Mouse (Mus musculus): ENCODE measurements around the gene Hydin. TPM values are rescaled to one million over a fixed set of nuclear protein-coding genes. Genes with fewer than 3 reads are reported as not detected.
"Not testable (repeated sequence)": the region's sequence is repeated elsewhere in the genome, so short reads cannot be mapped to it uniquely, and the experiment has no call there.

Gene Hydin
- total and polyA plus RNA-seq, 3 experiments: 0.05 to 0.21 (median 0.10) TPM

GRCm38 (mm10) chr8:110372836-110373235 is 106.1 kb downstream of the Hydin start:
- WGBS: 70% methylated on average over 13 of the region's 13 CpGs
- no peak for TF ChIP-seq CTCF (IDR thresholded peaks at IDR 0.05)
- no peak for TF ChIP-seq POLR2A (IDR thresholded peaks at IDR 0.05; ENCODE audit: insufficient read depth, low read depth, low read length)
- TF ChIP-seq EP300 (IDR thresholded peaks at IDR 0.05; ENCODE audit: insufficient read depth, low read depth, low read length): no peak
- intact Hi-C loops (cut with DNase I): no loop called here

GRCm38 (mm10) chr8:110373695-110374094 is 106.9 kb downstream of the Hydin start:
- H3K4me3 ChIP-seq: no peak overlapping the region
- H3K79me2 ChIP-seq (replicated peaks; ENCODE audit: control insufficient read depth, insufficient read depth, low read length): no peaks in the 10 kb centered on the region
- no peak overlapping the region for H3K9ac ChIP-seq (ENCODE audit: low read depth, low read length)
- WGBS: 79% methylated on average over 4 of the region's 4 CpGs
- TF ChIP-seq EP300 (IDR thresholded peaks at IDR 0.05; ENCODE audit: insufficient read depth, low read depth, low read length): no peak
- TF ChIP-seq POLR2A (IDR thresholded peaks at IDR 0.05; ENCODE audit: insufficient read depth, low read depth, low read length): no peak
- 0 out of 2 replicates have a peak, but pooled peaks have one; percentile 2 for TF ChIP-seq CTCF (IDR thresholded peaks at IDR 0.05)
- no peaks in the 10 kb centered on the region for H3K27me3 ChIP-seq (ENCODE audit: control insufficient read depth, insufficient read depth, low read length)
- H3K36me3 ChIP-seq (ENCODE audit: control insufficient read depth, insufficient read depth, low read length): no peaks in the 10 kb centered on the region
- intact Hi-C loops (cut with DNase I): no loop called here
- no peak overlapping the region for H3K27ac ChIP-seq
- H3K4me1 ChIP-seq (ENCODE audit: control insufficient read depth, insufficient read depth, low read length): no peaks in the 10 kb centered on the region
- DNase-seq: no peak

More at GRCm38 (mm10) chr8:110372836-110373235, 106.1 kb downstream of the Hydin start:
- Histone ChIP-seq H3K4me1 (ENCODE audit: control insufficient read depth, insufficient read depth, low read length) (no peaks in the 10 kb centered on the region), H3K79me2 (replicated peaks; ENCODE audit: control insufficient read depth, insufficient read depth, low read length) (no peaks in the 10 kb centered on the region), H3K4me3 (no peak overlapping the region), H3K9ac (ENCODE audit: low read depth, low read length) (no peak overlapping the region), H3K27ac (no peak overlapping the region), H3K27me3 (ENCODE audit: control insufficient read depth, insufficient read depth, low read length) (no peaks in the 10 kb centered on the region), H3K36me3 (ENCODE audit: control insufficient read depth, insufficient read depth, low read length) (no peaks in the 10 kb centered on the region)
- DNase-seq: no peak

DNA sequence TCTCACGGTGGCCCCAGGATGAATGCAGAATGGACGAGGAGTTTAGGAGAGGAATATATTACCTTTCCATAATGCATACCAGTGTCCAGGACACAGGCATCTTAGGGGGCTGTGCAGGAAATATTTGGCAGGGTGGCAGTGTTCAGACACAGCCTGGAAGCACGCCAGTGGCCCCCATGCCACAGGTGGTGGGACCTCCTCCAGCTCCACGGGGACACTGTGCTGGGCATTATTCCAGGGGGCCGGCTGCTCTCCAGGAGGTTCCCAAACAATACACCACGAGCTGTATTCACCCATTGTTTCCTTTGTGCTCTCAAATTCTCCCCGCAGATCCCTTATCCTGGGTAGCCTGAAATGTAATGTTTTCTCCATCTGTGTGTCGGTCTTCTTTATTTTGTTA is 116.0 kb downstream of the Hydin start:
- no peak for DNase-seq
- Histone ChIP-seq H3K4me3 (no peak overlapping the region), H3K27ac (no peak overlapping the region), H3K36me3 (ENCODE audit: control insufficient read depth, insufficient read depth, low read length) (no peaks in the 10 kb centered on the region), H3K9ac (ENCODE audit: low read depth, low read length) (no peak overlapping the region), H3K4me1 (ENCODE audit: control insufficient read depth, insufficient read depth, low read length) (no peaks in the 10 kb centered on the region), H3K79me2 (replicated peaks; ENCODE audit: control insufficient read depth, insufficient read depth, low read length) (no peaks in the 10 kb centered on the region), H3K27me3 (ENCODE audit: control insufficient read depth, insufficient read depth, low read length) (0 out of 2 replicates have a peak, but pooled peaks cover 1% of the 10 kb centered on the region)
- WGBS: 43% methylated on average over 8 of the region's 8 CpGs
- intact Hi-C loops (cut with DNase I): no loop called here
- TF ChIP-seq POLR2A (IDR thresholded peaks at IDR 0.05; ENCODE audit: insufficient read depth, low read depth, low read length) (no peak), CTCF (IDR thresholded peaks at IDR 0.05) (no peak), EP300 (IDR thresholded peaks at IDR 0.05; ENCODE audit: insufficient read depth, low read depth, low read length) (no peak)

DNA sequence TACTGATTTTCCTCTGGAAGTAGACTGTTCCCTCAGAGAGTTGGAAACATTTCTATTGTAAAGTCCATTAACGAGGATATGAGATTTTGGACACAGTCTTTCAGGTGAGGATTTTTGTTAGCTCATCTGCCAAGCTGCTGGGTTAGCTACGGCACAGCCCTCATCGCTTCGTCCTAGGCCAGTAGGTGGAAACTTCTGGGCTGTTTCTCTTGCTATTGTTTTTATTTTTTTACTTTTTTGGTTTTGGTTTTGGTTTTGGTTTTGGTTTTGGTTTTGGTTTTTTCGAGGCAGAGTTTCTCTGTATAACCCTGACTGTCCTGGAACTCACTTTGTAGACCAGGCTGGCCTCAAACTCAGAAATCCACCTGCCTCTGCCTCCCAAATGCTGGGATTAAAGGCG is 117.9 kb downstream of the Hydin start:
- H3K9ac ChIP-seq (ENCODE audit: low read depth, low read length); H3K27ac ChIP-seq; H3K79me2 ChIP-seq (replicated peaks; ENCODE audit: control insufficient read depth, insufficient read depth, low read length); intact Hi-C loops (cut with DNase I); H3K4me1 ChIP-seq (ENCODE audit: control insufficient read depth, insufficient read depth, low read length); H3K27me3 ChIP-seq (ENCODE audit: control insufficient read depth, insufficient read depth, low read length); H3K36me3 ChIP-seq (ENCODE audit: control insufficient read depth, insufficient read depth, low read length); H3K4me3 ChIP-seq; DNase-seq: not testable (repeated sequence)
- WGBS: 81% methylated on average over 6 of the region's 6 CpGs

DNA sequence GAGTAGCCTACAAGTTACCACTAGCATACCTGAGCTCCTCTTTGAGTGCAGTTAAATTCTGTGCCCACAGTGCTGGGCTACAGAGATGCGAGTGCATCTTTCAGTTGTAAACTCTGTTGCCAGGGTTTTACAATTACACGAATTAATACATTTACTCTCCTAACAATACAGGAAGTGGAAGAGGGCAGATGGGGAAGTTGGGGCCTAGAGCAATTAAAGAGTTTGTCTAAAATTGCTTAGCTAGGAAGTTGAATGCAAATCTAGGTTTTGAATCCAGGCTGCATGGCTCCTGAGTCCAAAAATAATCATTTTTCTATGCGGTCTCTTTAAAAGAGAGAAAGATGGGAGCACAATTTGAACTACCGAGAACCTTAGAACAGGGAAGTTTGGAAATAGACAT is 128.9 kb downstream of the Hydin start:
- no peak overlapping the region for H3K4me3 ChIP-seq
- H3K36me3 ChIP-seq (ENCODE audit: control insufficient read depth, insufficient read depth, low read length): no peaks in the 10 kb centered on the region
- TF ChIP-seq POLR2A (IDR thresholded peaks at IDR 0.05; ENCODE audit: insufficient read depth, low read depth, low read length) (no peak), CTCF (IDR thresholded peaks at IDR 0.05) (no peak), EP300 (IDR thresholded peaks at IDR 0.05; ENCODE audit: insufficient read depth, low read depth, low read length) (no peak)
- H3K27me3 ChIP-seq (ENCODE audit: control insufficient read depth, insufficient read depth, low read length): no peaks in the 10 kb centered on the region
- no peak for DNase-seq
- H3K79me2 ChIP-seq (replicated peaks; ENCODE audit: control insufficient read depth, insufficient read depth, low read length): no peaks in the 10 kb centered on the region
- no peaks in the 10 kb centered on the region for H3K4me1 ChIP-seq (ENCODE audit: control insufficient read depth, insufficient read depth, low read length)
- no peak overlapping the region for H3K9ac ChIP-seq (ENCODE audit: low read depth, low read length)
- intact Hi-C loops (cut with DNase I): no loop called here
- no peak overlapping the region for H3K27ac ChIP-seq
- 75% methylated on average over 4 of the region's 4 CpGs for WGBS

GRCm38 (mm10) chr8:110400536-110400935 is 133.8 kb downstream of the Hydin start:
- no peak for DNase-seq
- Histone ChIP-seq H3K36me3 (ENCODE audit: control insufficient read depth, insufficient read depth, low read length) (no peaks in the 10 kb centered on the region), H3K4me3 (no peak overlapping the region), H3K9ac (ENCODE audit: low read depth, low read length) (no peak overlapping the region), H3K4me1 (ENCODE audit: control insufficient read depth, insufficient read depth, low read length) (no peaks in the 10 kb centered on the region), H3K27me3 (ENCODE audit: control insufficient read depth, insufficient read depth, low read length) (no peaks in the 10 kb centered on the region), H3K79me2 (replicated peaks; ENCODE audit: control insufficient read depth, insufficient read depth, low read length) (no peaks in the 10 kb centered on the region), H3K27ac (no peak overlapping the region)
- TF ChIP-seq POLR2A (IDR thresholded peaks at IDR 0.05; ENCODE audit: insufficient read depth, low read depth, low read length): no peak
- no peak for TF ChIP-seq EP300 (IDR thresholded peaks at IDR 0.05; ENCODE audit: insufficient read depth, low read depth, low read length)
- no peak for TF ChIP-seq CTCF (IDR thresholded peaks at IDR 0.05)
- intact Hi-C loops (cut with DNase I): no loop called here
- WGBS: 76% methylated on average over 6 of the region's 6 CpGs
